Mouse (Mus musculus) right cerebral cortex, adult 18-20 months (tissue): ENCODE data around the gene Mybpc3.
A peak's percentile ranks its signal among the peaks of the same experiment; 100 is the strongest.

Source experiments
- DNase-seq: peaks from one replicate; pipeline ENCODE4 v3.0.0; 2022; ENCODE audit warnings: mixed read lengths

Gene Mybpc3

DNA sequence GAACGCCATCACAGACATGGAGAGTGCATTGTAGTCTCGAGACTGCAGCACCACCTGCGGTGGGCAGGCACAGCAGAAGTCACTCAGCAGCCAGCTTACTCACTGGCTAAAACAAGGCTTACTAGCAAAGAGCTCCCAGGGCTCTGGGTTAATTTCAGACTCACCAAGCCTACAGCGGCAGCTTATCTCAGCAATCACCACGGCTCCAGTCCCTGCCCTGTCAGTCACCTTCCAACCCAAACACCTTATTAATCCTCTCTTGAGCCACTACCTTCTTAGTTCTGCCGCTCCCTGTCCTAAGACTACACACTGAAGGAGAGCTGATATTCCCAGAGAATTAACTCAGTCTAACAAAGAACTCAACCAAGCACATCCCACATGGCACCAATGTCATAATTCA, 58.3 kb downstream of the Mybpc3 start:
- no peak for DNase-seq

GRCm38 (mm10) chr2:91179825-91180224, 61.9 kb downstream of the Mybpc3 start:
- DNase-seq = no peak

GRCm38 (mm10) chr2:91180706-91181105, 62.8 kb downstream of the Mybpc3 start:
- no peak for DNase-seq

- peak; percentile 43 for DNase-seq
These were observed 64.1 kb downstream of the Mybpc3 start for GRCm38 (mm10) chr2:91182016-91182404.

DNA sequence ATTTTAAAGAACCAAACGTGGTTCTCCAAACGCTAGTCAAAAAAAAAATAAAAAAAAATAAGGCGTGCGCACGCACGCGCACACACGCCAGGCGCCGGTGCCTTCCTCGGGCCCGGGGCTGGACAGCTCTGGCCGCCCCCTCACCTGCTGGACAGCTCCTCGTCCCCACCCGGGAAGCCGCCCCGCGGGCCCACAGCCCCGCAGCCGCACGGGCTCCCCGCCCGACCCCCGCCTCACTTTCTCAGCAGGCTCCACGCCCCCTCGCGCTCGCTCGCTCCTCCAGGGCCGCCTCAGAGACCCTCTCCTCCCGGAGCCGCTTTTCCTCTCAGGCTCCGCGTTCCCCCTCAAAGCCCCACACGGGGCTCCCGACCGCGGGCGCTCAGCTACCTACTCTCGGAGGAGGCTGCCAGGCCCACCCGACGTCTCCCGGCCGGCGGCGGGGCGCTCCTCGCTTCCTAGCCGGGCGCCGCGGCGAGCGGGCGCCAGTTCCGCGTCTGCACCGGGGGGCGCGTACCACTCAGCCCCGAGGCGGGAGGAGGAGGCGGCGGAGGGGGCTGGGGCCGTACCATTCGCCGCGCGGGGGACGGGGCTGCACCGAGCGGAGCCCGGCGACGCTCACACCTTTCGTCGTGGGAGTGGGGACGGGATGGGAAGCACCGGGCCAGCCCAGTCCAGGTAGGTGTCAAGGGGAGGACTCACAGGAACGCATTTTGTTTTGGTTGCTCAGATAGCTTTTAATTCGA, 64.6 kb downstream of the Mybpc3 start:
- DNase-seq = peak; percentile 91

DNA sequence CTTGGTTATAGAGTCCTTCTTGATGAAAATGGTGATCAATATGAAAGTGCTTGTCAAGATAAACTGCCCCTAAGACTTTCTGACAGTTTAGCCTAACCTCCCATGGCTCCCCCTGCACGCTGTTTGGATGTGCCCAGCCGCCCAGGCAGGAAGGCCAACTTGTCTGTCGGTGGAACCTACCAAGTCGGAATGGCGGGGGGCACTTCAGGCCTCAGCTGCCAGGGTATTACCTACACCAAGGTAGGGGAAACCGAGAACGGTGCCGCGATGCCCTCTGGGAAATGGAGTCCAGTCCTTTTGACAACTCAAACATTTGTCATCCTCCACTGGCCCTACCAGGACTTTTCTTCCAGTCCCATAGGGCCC, 65.2 kb downstream of the Mybpc3 start:
- DNase-seq = peak; percentile 98

GRCm38 (mm10) chr2:91183711-91184405, 65.9 kb downstream of the Mybpc3 start, which contains the start of gene Madd:
TSS of gene Madd (minus strand) at chr2:91183837.
- DNase-seq = no peak
